Mouse (Mus musculus) macrophage (primary cell): ENCODE measurements around the gene Slc25a28. TPM values are rescaled to one million over a fixed set of nuclear protein-coding genes. Genes with fewer than 3 reads are reported as not detected.

Experiments
- polyA plus RNA-seq: library from polyadenylated mRNA; stranded (reverse); fragments of 250-400 nt; gene quantifications from 3 replicates; pipeline ENCODE4 v1.2.4, GENCODE M21; 2018; ENCODE audit warnings: inconsistent platforms

Gene Slc25a28
- polyA plus RNA-seq, 1 experiment from 2014 or later, result 16.2 TPM

Other genes with a start within 250 kb of the Slc25a28 start
- not detected in 3 replicates for gene Cnnm1, start 234.4 kb downstream of the Slc25a28 start, polyA plus RNA-seq
- 86.8 to 158 TPM (median 102 TPM) in 3 replicates for gene Got1, start 150.3 kb downstream of the Slc25a28 start, polyA plus RNA-seq
- gene Nkx2-3, start 62.6 kb downstream of the Slc25a28 start, polyA plus RNA-seq, result not detected in 3 replicates
- 10.2 to 14.7 TPM (median 11.2 TPM) in 3 replicates for gene Entpd7, start 14.8 kb upstream of the Slc25a28 start, polyA plus RNA-seq
- gene Cutc, start 78.1 kb upstream of the Slc25a28 start, polyA plus RNA-seq, result 15.4 to 18.3 TPM (median 16.2 TPM) in 3 replicates
- 14.3 to 15.8 TPM (median 15.3 TPM) in 3 replicates for gene Cox15, start 78.1 kb upstream of the Slc25a28 start, polyA plus RNA-seq
- 0.04 TPM in 2 of 3 replicates, not detected in the other for gene Abcc2, start 107.3 kb upstream of the Slc25a28 start, polyA plus RNA-seq